17 mouse cellular contexts compared by ENCODE assay signal in genomic region chr9:114546765-114547164, GRCm38 (mm10). TPM values are rescaled to one million over a fixed set of nuclear protein-coding genes. Genes with fewer than 3 reads are reported as not detected.
DNase-seq lines count a peak whose midpoint lies in the region; ATAC-seq and TF ChIP-seq lines count a peak whose summit lies in the region.
"Had no signal": no experiment of that assay in that cellular context is flagged by ENCODE, and none has a peak within 500 bp of the region (broad histone marks: within the 10 kb centered on the region; RNA-seq: fewer than 3 reads in every experiment).

No protein-coding gene starts in this region.

- no peak for DNase-seq in liver, embryonic 11.5 days (ENCODE audit: low spot score)
- DNase-seq in liver: no peak
- no peak for DNase-seq in ES-E14 (ENCODE audit: low read depth, low spot score)
- DNase-seq in thymus, adult 2 months: peak; percentile 33
- DNase-seq in adrenal gland, adult (ENCODE audit: inconsistent age in 2 of 2, low spot score in 1 of 2): no peak
- DNase-seq: right cerebral cortex, postnatal 25 days had no signal

- peaks cover 46% of the 10 kb centered on the region for H3K4me1 ChIP-seq in liver, embryonic 11.5 days (replicated peaks; ENCODE audit: control insufficient read depth, insufficient read depth, low read length)
- peaks cover 24 to 43% of the 10 kb centered on the region in 2 experiments for H3K4me1 ChIP-seq in ES-E14 (ENCODE audit: control insufficient read depth in 2 of 2, insufficient read depth in 2 of 2, low read length in 2 of 2, poor library complexity in 1 of 2)
- H3K4me1 ChIP-seq in intestine, embryonic 16.5 days (ENCODE audit: control insufficient read depth, insufficient read depth, low read length): peaks cover 54% of the 10 kb centered on the region
- peaks cover 38% of the 10 kb centered on the region for H3K4me1 ChIP-seq in thymus, adult 2 months (replicated peaks; ENCODE audit: control insufficient read depth, insufficient read depth, low read length)
- peaks cover 37% of the 10 kb centered on the region for H3K4me1 ChIP-seq in midbrain, embryonic 13.5 days (replicated peaks)

- no peaks in the 10 kb centered on the region for H3K27me3 ChIP-seq in liver, embryonic 11.5 days (replicated peaks; ENCODE audit: control insufficient read depth, insufficient read depth, low read length)
- no peaks in the 10 kb centered on the region for H3K27me3 ChIP-seq in intestine, embryonic 16.5 days (replicated peaks; ENCODE audit: control insufficient read depth, insufficient read depth, low read length)
- H3K27me3 ChIP-seq in thymus, adult 2 months (ENCODE audit: control insufficient read depth, insufficient read depth, low read length): no peaks in the 10 kb centered on the region
- peaks cover 7% of the 10 kb centered on the region; the same call in 1 of the 2 replicates for H3K27me3 ChIP-seq in midbrain, embryonic 13.5 days
- H3K27me3 ChIP-seq: CH12.LX; heart, embryonic 15.5 days; limb, embryonic 13.5 days; midbrain, embryonic 12.5 days had no signal

- TF ChIP-seq CTCF in thymus, adult 2 months (IDR thresholded peaks at IDR 0.05; ENCODE audit: borderline replicate concordance, control insufficient read depth, extremely low read depth, insufficient read depth, low read length, poor library complexity): no peak

- 25% methylated on average over 12 of the region's 12 CpGs for WGBS in liver, embryonic 11.5 days
- whole genome bisulfite sequencing in intestine, embryonic 16.5 days: 44% methylated on average over 12 of the region's 12 CpGs
- 24% methylated on average over 12 of the region's 12 CpGs for WGBS in thymus, adult 2 months
- WGBS in midbrain, embryonic 13.5 days: 72% methylated on average over 12 of the region's 12 CpGs

- no peak overlapping the region for H3K4me3 ChIP-seq in liver, embryonic 11.5 days (ENCODE audit: low read depth, low read length)
- peak overlapping the region; percentile 13 to 17; a peak in 3 of 4 replicates for H3K4me3 ChIP-seq in ES-E14 (ENCODE audit: insufficient read depth in 1 of 2, low read depth in 1 of 2, low read length in 2 of 2, poor library complexity in 1 of 2, severe bottlenecking in 1 of 2)
- H3K4me3 ChIP-seq in intestine, embryonic 16.5 days (ENCODE audit: low read length): no peak overlapping the region
- H3K4me3 ChIP-seq in thymus, adult 2 months (ENCODE audit: control insufficient read depth, insufficient read depth, low read length): no peak overlapping the region
- H3K4me3 ChIP-seq in midbrain, embryonic 13.5 days (replicated peaks): no peak overlapping the region
- H3K4me3 ChIP-seq: heart, embryonic 15.5 days; limb, embryonic 13.5 days; midbrain, embryonic 12.5 days; neural tube, embryonic 15.5 days had no signal

- TF ChIP-seq POLR2A in thymus, adult 2 months (IDR thresholded peaks at IDR 0.05; ENCODE audit: control insufficient read depth, extremely low read depth, insufficient read depth, low read length, poor library complexity): no peak

- H3K9me3 ChIP-seq in liver, embryonic 11.5 days (ENCODE audit: control insufficient read depth, low read length): no peaks in the 10 kb centered on the region
- H3K9me3 ChIP-seq in ES-E14 (ENCODE audit: control insufficient read depth, insufficient read depth, low read depth, low read length): no peaks in the 10 kb centered on the region
- no peaks in the 10 kb centered on the region for H3K9me3 ChIP-seq in intestine, embryonic 16.5 days (ENCODE audit: control insufficient read depth, low read length)
- no peaks in the 10 kb centered on the region for H3K9me3 ChIP-seq in midbrain, embryonic 13.5 days
- H3K9me3 ChIP-seq: heart, embryonic 15.5 days; limb, embryonic 13.5 days; midbrain, embryonic 12.5 days; neural tube, embryonic 15.5 days had no signal

- peak; percentile 49 for ATAC-seq in liver, embryonic 11.5 days (replicated peaks; ENCODE audit: low FRiP score)
- ATAC-seq in intestine, embryonic 16.5 days: no peak
- no peak for ATAC-seq in erythroblast, adult 5-6 weeks (replicated peaks; ENCODE audit: low FRiP score, poor library complexity, severe bottlenecking)
- ATAC-seq in midbrain, embryonic 13.5 days: no peak

- in situ Hi-C loops in ES-E14 (cut with MboI; ENCODE audit: low sequenced_read_pairs in 2 of 2, unreplicated experiment in 2 of 2): no loop called here

- H3K9ac ChIP-seq in liver, embryonic 11.5 days (ENCODE audit: low read depth, low read length): no peak overlapping the region
- H3K9ac ChIP-seq in ES-E14 (ENCODE audit: insufficient read depth, low read depth, low read length, poor library complexity, severe bottlenecking): peak overlapping the region; percentile 7; the same call in 1 of the 2 replicates
- H3K9ac ChIP-seq in intestine, embryonic 16.5 days (ENCODE audit: low read depth, low read length): 0 out of 2 replicates have a peak overlapping the region, but pooled peaks have one; percentile 60
- H3K9ac ChIP-seq in midbrain, embryonic 13.5 days (replicated peaks): no peak overlapping the region
- H3K9ac ChIP-seq: heart, embryonic 15.5 days; limb, embryonic 13.5 days; midbrain, embryonic 12.5 days; neural tube, embryonic 15.5 days had no signal

- H3K36me3 ChIP-seq in liver, embryonic 11.5 days (ENCODE audit: control insufficient read depth, insufficient read depth, low read length): no peaks in the 10 kb centered on the region
- H3K36me3 ChIP-seq in ES-E14 (ENCODE audit: control insufficient read depth, insufficient read depth, low read length, poor library complexity, severe bottlenecking): peaks cover 30% of the 10 kb centered on the region
- no peaks in the 10 kb centered on the region for H3K36me3 ChIP-seq in intestine, embryonic 16.5 days (ENCODE audit: control insufficient read depth, insufficient read depth, low read length)
- H3K36me3 ChIP-seq in thymus, adult 2 months (ENCODE audit: control insufficient read depth, insufficient read depth, low read length): no peaks in the 10 kb centered on the region
- H3K36me3 ChIP-seq in midbrain, embryonic 13.5 days: no peaks in the 10 kb centered on the region
- H3K36me3 ChIP-seq: heart, embryonic 15.5 days; limb, embryonic 13.5 days; midbrain, embryonic 12.5 days; neural tube, embryonic 15.5 days had no signal

- peak overlapping the region; percentile 78 for H3K27ac ChIP-seq in liver, embryonic 11.5 days (ENCODE audit: low read depth, low read length)
- peak overlapping the region; percentile 66; the same call in 1 of the 2 replicates for H3K27ac ChIP-seq in ES-E14 (ENCODE audit: insufficient read depth, low read depth, low read length, poor library complexity, severe bottlenecking)
- peak overlapping the region; percentile 97 for H3K27ac ChIP-seq in intestine, embryonic 16.5 days (ENCODE audit: low read length)
- H3K27ac ChIP-seq in thymus, adult 2 months (ENCODE audit: control insufficient read depth, insufficient read depth, low read length): no peak overlapping the region
- no peak overlapping the region for H3K27ac ChIP-seq in midbrain, embryonic 13.5 days
- H3K27ac ChIP-seq: heart, embryonic 15.5 days; limb, embryonic 13.5 days; midbrain, embryonic 12.5 days; neural tube, embryonic 15.5 days had no signal

- H3K4me2 ChIP-seq in liver, embryonic 11.5 days: peak overlapping the region; percentile 33
- peak overlapping the region; percentile 48 for H3K4me2 ChIP-seq in intestine, embryonic 16.5 days (ENCODE audit: low read depth, low read length)
- no peak overlapping the region for H3K4me2 ChIP-seq in midbrain, embryonic 13.5 days (replicated peaks)
- H3K4me2 ChIP-seq: heart, embryonic 15.5 days; limb, embryonic 13.5 days; midbrain, embryonic 12.5 days; neural tube, embryonic 15.5 days had no signal

TF ChIP-seq in ES-E14, 5 proteins besides CTCF, POLR2A, EP300 and RAD21:
- TF ChIP-seq MAFK (IDR thresholded peaks at IDR 0.05; ENCODE audit: insufficient read depth, low read depth, low read length) (no peak), HCFC1 (IDR thresholded peaks at IDR 0.05; ENCODE audit: borderline replicate concordance, insufficient read depth, low read length) (no peak), CHD2 (IDR thresholded peaks at IDR 0.05; ENCODE audit: low read depth, low read length) (no peak), ZNF384 (IDR thresholded peaks at IDR 0.05; ENCODE audit: low read depth, low read length) (no peak), ZC3H11A (IDR thresholded peaks at IDR 0.05; ENCODE audit: borderline replicate concordance, low read depth, low read length) (no peak)

RNA-seq across cellular contexts. Expression of gene Trim71, which starts 17.4 kb away (rescaled TPM):
- 2.6 and 3.1 TPM in 2 replicates for polyA plus RNA-seq in liver, embryonic 11.5 days (2014; fragmentation: Nextera tagmentation; extraction: Ambion mirVana)
- 132 and 141 TPM in 2 replicates for total RNA-seq in ES-E14 (2012; rRNA removed)
- polyA plus RNA-seq in intestine, embryonic 16.5 days (2015; fragmentation: Nextera tagmentation; extraction: Ambion mirVana): 3.8 and 4.0 TPM in 2 replicates
- 0.03 TPM in 1 of 2 replicates, not detected in the other for polyA plus RNA-seq in thymus, adult 2 months (2012; rRNA removed)
- total RNA-seq in erythroblast, adult 5-6 weeks (2015; ENCODE audit: low replicate concordance): not detected in 2 replicates
- not detected in 2 replicates for total RNA-seq in erythroblast, adult 5-6 weeks (2017; ENCODE audit: low replicate concordance)
- polyA plus RNA-seq in midbrain, embryonic 13.5 days (2015; fragmentation: Nextera tagmentation; extraction: Ambion mirVana): 0.30 and 0.32 TPM in 2 replicates
- total RNA-seq: gastrocnemius, adult 8-10 months had no signal

RNA-seq across cellular contexts. Expression of gene C130032M10Rik, which starts 31.3 kb away (rescaled TPM):
- 0.30 TPM in 1 of 2 replicates, not detected in the other for polyA plus RNA-seq in liver, embryonic 11.5 days (2014; fragmentation: Nextera tagmentation; extraction: Ambion mirVana)
- 1.8 and 2.7 TPM in 2 replicates for total RNA-seq in ES-E14 (2012; rRNA removed)
- polyA plus RNA-seq in intestine, embryonic 16.5 days (2015; fragmentation: Nextera tagmentation; extraction: Ambion mirVana): 0.32 TPM in 1 of 2 replicates, not detected in the other
- not detected in 2 replicates for polyA plus RNA-seq in thymus, adult 2 months (2012; rRNA removed)
- total RNA-seq in erythroblast, adult 5-6 weeks (2015; ENCODE audit: low replicate concordance): not detected in 2 replicates
- not detected in 2 replicates for total RNA-seq in erythroblast, adult 5-6 weeks (2017; ENCODE audit: low replicate concordance)
- not detected in 2 replicates for polyA plus RNA-seq in midbrain, embryonic 13.5 days (2015; fragmentation: Nextera tagmentation; extraction: Ambion mirVana)
- total RNA-seq: CH12.LX; gastrocnemius, adult 8-10 months; layer of hippocampus, postnatal 10 days had no signal
- polyA plus RNA-seq: neural tube, embryonic 15.5 days; testis, adult 2 months had no signal

RNA-seq across cellular contexts. Expression of gene Ccr4, which starts 42.0 kb away (rescaled TPM):
- not detected in 2 replicates for polyA plus RNA-seq in liver, embryonic 11.5 days (2014; fragmentation: Nextera tagmentation; extraction: Ambion mirVana)
- total RNA-seq in ES-E14 (2012; rRNA removed): 1.4 and 1.8 TPM in 2 replicates
- polyA plus RNA-seq in intestine, embryonic 16.5 days (2015; fragmentation: Nextera tagmentation; extraction: Ambion mirVana): 1.9 and 2.5 TPM in 2 replicates
- 88.6 and 94.5 TPM in 2 replicates for polyA plus RNA-seq in thymus, adult 2 months (2012; rRNA removed)
- total RNA-seq in erythroblast, adult 5-6 weeks (2015; ENCODE audit: low replicate concordance): not detected in 2 replicates
- total RNA-seq in erythroblast, adult 5-6 weeks (2017; ENCODE audit: low replicate concordance): not detected in 2 replicates
- not detected in 2 replicates for polyA plus RNA-seq in midbrain, embryonic 13.5 days (2015; fragmentation: Nextera tagmentation; extraction: Ambion mirVana)
- total RNA-seq: gastrocnemius, adult 8-10 months; layer of hippocampus, postnatal 10 days had no signal
- polyA plus RNA-seq: heart, embryonic 15.5 days; limb, embryonic 13.5 days; midbrain, embryonic 12.5 days; neural tube, embryonic 15.5 days had no signal

Comparison
In these comparisons a context has a peak if more than half of its experiments do, and no peak if none do; other contexts are left out.
1. H3K27ac ChIP-seq: peak in liver, embryonic 11.5 days (single experiment), ES-E14 (single experiment) and intestine, embryonic 16.5 days (single experiment); none in thymus, adult 2 months (single experiment) and midbrain, embryonic 13.5 days (single experiment).
2. H3K4me3 ChIP-seq: peak in ES-E14 (2 of 2); none in liver, embryonic 11.5 days (single experiment), intestine, embryonic 16.5 days (single experiment), thymus, adult 2 months (single experiment) and midbrain, embryonic 13.5 days (single experiment).
3. H3K9ac ChIP-seq: peak in ES-E14 (single experiment) and intestine, embryonic 16.5 days (single experiment); none in liver, embryonic 11.5 days (single experiment) and midbrain, embryonic 13.5 days (single experiment).
4. RNA of gene Ccr4, which starts 42.0 kb away (polyA plus RNA-seq): 88.6 to 94.5 TPM in thymus, adult 2 months; 1.9 to 2.5 TPM in intestine, embryonic 16.5 days, not detected in midbrain, embryonic 13.5 days and not detected in liver, embryonic 11.5 days; every median in the first group is over 10 times any median in the second.